Mouse (Mus musculus) brain, adult 2 months (tissue): Measurements from ENCODE around the gene Jsrp1.
A peak's percentile ranks its signal among the peaks of the same experiment; 100 is the strongest.
"Not testable (repeated sequence)": the region's sequence is repeated elsewhere in the genome, so short reads cannot be mapped to it uniquely, and the experiment has no call there.

Experiments
- DNase-seq: peaks from one replicate; pipeline ENCODE4 v3.0.0; 2011; ENCODE audit warnings: low read depth, low spot score

The Jsrp1 gene

DNA sequence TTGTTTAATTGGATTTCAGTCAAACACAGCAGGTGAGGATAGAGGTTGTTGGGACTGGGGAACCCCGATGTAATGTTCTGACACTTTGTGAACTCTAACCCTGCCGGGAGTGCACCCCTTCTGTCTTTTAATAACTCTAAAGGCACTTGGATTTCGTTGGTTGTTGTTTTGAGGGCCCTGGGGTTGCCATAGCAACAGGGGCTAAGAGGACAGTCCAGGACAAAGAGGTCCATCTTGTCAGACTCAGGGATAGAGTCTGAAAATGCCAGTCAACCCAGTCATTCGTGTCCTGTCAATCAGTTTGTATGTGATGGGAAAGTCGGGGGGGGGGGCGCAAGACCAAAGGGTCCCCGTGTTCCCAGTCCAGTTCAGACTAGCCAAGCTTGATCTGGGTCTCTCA, 19.5 kb upstream of the Jsrp1 start:
- DNase-seq: no peak

DNA sequence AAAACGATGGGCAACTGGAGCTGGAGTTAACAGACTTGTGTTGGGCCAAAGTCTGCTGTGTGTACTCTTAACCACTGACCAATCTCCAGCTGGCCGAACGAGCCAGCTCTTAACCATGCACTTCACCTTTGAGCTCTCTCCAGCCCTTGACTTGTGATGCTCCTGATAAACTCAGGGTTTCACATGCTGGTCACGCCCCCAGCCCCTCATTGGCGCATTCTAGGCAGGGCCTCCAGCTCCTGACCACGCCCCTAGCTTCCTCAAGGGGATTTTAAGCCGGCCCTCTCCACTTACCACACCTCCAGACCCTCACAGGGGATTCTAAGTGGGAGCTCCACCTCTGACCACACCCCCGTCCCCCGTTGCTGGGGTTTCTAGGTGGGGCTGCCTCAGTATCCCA, 17.8 kb upstream of the Jsrp1 start:
- DNase-seq: no peak

DNA sequence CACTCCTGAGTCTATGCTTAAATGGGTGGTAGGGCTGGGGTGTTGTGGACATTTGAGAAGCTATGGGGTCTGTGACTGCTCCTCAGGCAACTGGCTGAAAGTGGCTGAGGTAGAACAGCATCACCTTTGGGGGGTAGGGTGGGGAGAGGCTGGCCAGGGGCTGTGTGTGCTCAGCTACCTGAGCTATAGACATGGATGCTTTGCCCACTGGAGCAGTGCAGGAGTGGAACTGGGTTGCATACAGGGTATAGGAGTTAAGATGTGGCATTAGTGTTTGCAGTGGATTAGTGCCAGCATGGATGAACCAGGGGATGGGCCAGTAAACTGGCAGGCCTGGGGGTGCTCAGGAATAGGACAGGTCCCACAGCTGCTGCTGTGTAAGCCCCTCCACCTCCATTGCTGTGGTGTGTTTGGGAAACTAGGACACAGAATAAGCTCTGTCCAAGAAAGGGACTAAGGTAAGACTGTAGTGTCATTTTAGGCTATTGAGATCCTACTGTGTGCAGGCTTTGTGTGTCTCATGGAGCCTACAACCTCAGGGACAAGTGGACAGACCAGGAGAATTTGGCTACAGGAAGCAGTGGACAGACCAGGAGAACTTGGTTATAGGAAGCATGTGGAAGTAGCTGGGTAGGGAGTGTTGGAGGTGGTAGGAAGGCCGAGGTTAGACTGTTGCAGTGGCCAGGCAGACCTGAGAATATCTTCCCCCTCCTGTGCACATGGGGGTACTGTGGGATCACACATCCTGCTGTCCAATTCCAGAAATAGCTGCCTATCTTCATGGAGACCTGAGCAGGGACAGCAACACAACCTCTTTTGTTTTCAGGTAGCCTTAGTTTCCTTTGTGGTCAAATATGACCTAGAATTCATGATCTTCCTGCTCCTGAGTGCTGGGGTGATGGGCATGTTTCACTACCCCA, 16.3 kb upstream of the Jsrp1 start:
- no peak for DNase-seq

DNA sequence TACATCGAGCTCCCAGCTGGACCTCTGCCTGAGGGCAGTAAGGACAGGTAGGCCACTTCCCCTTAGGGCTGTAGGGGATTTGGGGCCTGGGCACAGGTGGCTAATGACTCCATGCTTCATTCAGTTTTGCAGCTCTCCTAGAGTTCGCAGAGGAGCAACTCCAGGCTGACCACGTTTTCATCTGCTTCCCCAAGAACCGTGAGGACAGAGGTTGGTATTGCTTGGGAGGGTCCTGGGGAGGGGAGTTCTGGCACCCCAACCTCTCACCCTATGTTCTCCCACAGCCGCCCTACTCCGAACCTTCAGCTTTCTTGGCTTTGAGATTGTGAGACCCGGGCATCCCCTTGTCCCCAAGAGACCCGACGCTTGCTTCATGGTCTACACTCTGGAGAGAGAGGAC, 15.3 kb upstream of the Jsrp1 start:
- not testable (repeated sequence) for DNase-seq

DNA sequence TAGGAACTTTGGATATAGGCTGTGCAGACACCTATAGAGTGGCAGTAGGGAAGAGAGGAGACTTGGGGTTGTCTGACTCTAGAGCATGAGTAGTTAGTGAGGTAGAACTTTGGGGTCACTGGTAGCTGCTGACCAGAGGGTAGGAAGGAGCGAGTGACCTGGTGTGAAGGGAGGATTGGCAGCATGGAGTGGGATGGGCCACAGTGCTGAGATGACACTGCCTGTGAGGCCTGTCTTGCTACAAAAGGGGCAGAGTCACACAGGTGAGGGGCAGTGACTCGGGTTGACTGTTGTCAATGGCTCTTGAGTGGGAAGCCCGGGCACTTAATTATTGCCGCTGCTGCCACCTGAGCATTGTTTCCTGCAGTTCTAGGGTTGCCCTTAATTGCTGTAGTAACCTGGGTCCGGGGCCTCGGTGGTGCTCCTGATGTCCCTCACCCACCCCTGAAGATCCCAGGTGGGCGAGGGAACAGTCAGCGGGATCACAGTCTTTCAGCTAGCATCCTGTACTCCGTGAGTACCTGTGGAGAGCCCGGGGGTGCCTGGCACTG, 14.6 kb upstream of the Jsrp1 start:
- no peak for DNase-seq

DNA sequence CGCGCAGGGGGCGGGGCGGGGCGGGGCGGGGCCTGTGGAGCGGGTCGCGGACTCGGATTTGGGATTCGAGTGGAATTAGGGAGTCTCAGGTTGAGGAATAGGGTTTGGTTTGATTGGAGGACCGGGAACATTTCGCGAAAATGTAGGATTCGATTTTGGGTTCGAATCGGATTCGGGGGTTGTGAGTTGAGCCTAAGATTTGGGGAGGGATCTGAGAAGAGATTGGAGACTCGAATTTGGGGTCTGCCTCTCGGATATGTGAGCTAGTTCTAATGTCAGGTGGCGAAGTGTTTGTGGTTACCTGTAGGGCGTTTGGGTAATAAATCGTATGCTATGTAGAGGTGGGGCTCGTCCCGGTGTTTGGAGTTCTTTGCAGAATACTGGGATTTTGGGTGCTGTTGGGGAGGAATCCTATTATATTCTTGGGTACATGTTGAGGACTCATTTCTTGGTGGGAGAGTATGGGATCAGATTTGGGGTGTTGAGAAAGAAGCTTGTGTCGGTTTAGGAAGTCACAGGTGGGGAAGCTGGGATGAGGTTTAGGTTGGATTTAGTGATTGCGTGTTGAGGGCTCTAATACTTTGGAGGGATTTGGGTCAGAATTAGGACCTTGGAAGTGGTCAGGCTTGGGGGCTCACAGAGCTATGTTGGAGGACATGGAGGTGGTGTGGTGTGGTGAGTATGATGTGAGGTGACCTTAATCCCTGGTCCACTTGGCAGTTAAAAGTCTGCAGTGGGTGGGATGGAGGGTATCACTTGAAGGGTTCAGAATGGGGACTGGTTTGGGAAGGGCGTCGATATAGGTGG, 14.0 kb upstream of the Jsrp1 start:
- DNase-seq: no peak

DNA sequence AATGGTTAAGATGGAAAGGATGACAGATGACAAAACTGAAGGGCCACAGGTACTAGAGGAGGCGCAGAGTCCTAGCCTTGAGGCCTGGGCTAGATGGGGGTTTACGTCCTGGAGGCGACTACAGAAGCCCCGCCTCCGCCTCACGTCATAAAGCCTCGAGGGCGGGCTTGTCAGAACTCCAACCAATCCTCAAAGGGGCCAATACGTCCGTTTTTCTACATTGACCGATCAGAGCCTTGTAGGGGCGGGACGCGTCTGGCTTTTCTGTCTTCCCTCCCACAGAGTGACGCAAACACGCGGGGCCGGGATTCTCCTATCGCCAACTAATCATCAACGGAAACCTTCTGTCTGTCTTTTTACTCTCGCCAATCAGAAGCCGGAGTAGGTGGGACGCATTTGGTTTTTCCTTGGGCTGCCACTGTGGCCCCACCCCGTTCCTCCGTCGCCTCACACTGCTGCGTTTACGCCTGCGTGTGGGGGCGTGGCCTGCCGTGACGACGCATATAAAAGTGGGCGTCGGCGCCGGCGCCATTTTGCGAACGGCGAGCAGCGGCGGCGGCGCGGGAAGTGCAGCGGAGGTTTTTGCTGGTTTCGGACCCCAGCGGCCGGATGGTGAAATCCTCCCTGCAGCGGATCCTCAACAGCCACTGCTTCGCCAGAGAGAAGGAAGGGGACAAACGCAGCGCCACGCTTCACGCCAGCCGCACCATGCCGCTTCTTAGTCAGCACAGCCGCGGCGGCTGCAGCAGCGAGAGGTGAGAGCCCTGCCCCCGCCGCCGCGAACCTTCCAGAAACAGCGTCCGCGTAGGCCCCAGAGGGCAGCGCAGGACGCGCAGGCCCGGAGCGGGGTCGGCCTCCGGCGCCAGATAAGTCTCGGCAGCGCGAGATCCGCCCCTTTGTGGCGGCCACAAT, 13.1 kb upstream of the Jsrp1 start, which contains the start of gene Oaz1:
Gene Oaz1, plus strand, starts transcription at position 506 of the 912 bp plus-strand sequence.
- peak; percentile 100 for DNase-seq

DNA sequence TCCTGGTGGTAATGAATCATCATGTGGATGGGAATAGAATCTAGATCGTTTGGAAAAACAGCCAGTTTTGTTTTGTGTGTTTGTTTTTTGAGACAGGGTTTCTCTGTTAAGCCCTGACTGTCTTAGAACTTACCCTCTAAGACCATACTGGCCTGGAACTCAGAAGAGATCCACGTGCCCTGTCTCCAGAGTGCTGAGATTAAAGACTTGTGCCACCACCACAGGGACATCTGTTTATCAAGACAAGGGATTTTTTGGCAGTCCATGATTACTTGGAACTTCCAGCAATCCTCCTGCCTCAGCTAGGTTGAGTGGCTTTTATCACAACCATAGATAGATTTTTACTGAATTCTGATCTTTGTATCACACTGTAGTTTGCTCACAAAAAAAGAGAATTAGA, 11.5 kb upstream of the Jsrp1 start:
- DNase-seq: no peak

DNA sequence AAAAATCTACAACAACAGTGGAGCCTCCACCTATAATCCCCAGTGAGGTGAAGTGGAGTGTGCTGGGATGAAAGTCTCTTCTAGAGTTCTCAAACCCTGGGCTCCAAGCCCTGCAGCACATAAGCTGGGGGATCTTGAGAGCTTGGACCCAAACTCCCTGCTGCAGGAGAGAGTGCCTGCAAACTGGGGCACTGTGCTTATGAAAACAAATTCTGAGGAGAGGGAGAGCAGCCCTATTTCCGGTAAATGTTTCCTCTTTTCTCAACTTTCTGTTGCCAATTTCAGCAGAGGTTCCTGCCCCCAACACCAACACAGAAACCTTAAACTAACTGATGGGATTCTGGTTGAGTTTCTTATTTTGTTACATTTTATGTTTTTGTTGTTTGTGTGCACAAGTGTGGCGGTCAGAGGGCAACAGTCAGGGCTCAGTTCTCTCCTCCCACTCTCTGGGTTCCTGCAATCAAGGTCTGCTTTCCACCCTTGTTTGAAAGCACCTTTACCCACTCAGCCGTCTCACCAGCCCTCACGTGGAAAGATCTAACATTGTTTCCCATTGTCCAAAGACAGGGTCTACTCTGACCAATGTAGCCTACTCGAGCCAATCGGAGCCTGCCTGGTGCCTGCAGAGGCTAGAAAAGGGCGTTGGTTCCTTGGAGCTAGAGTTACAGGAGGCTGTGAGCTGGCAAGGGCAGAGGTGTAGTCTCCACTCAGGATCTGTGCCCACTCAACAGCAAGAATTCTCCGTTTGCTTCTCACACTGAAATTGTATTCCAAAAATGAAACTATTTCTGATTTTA, 10.7 kb upstream of the Jsrp1 start:
- DNase-seq: no peak

DNA sequence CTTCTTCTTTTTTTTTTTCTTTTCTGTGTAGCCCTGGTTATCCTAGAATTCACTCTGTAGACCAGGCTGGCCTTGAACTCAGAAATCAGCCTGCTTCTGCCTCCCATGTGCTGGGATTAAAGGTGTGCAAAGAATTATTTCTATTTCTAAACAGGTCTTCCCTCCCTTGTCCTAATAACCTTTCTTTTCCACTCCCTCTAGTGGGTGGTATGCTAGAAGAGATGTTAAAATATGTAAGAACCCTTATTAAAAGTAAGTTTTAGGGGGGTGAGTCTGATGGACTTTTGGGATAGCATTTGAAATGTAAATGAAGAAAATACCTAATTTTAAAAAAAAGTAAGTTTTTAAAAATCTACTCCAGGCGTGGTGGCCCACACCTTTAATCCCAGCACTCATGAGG, 10.0 kb upstream of the Jsrp1 start:
- DNase-seq: no peak

DNA sequence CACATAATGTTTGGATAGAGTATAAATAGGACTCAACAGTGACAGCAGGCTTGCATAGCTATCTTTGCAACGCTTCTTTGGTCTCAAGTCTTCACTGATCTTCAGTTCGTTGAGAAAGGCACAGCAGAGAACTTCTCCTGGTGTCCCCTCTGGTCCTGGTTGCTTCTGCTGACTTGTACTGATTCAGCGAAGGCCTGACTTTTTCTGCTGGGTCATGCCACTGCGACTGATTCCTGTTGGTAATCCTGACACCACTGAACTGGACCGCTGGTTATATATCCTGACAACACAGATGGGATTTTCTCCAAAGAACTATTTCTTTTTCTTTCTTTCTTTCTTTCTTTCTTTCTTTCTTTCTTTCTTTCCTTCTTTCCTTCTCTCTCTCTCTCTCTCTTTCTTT, 9.2 kb upstream of the Jsrp1 start:
- DNase-seq: no peak

DNA sequence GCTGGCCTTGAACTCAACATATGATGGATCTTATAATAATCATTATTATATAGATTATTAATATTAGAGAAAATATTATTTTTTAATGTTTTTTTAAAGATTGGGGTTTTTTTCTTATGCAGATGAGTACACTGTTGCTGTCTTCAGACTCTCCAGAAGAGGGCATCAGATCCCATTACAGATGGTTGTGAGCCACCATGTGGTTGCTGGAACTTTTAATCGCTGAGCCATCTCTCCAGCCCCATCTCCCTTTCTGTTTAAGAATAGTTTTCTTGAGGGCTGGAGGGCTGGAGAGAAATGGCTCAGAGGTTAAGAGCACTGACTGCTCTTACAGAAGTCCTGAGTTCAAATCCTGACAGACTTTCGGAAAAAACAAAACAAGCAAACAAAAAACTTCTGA, 8.7 kb upstream of the Jsrp1 start:
- no peak for DNase-seq

DNA sequence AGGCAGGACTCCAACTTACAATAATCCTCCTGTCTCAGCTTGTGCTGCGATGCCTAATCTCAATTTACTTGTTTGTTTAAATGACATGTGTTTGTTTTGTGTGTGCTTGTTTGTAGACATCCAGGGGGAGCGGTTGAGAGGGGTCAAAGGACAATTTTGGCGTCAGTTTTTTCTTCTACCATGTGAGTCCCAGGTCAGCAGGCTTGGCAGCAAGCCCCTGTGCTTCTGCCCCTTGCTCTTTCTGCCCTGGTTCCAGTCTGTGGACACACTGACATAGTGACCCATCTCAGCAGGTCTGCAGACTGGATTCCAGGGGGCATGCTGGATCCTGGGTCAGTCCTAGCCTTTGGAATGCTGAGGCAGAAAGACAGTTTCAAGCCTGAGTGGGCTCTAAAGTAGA, 6.1 kb upstream of the Jsrp1 start:
- DNase-seq: no peak

DNA sequence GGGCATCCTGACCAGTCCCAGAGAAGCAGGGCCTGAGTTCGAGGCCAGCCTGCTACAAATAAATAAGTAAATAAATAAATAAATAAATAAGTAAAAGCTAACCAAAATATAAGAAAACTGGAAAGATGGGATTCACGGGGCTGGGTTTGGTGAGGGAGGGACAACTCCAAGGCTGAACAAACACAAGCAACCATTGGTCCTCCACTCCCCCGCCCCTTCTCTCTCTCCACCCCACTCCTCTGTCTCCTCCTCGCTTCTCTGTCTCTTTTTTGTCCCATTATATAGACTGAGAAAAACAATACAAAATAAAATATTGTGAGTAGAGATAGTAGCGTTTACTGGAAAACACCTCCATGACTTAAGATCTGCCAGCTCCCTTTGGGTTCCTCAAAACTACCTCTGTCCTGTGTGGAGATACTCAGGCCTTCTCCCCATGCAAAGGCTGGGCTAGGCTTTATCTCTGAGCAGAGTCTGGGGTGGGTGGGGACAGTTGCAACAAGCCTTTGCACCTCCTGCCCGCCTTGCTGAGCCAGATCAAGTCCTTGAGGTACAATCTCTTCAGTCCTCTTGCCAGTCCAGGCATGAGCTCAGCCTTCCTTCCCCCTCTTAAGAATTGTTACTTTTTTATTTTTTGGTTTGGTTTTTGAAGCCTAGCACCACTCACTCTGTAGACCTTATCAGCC, 5.4 kb upstream of the Jsrp1 start:
- DNase-seq: no peak

DNA sequence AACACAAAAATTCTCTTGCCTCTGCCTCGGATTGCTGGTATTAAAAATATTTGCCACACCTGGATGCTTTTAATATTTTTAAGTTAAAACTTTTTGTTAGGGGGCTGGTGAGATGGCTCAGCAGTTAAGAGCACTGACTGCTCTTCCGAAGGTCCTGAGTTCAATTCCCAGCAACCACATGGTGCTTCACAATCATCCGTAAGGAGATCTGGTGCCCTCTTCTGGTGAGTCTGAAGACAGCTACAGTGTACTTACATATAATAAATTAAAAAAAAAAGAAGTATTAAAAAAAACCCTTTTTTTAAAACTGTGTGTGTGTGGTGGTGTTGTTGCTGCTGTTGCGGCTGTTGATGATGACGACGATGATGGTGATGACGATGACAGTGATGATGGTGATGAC, 4.7 kb upstream of the Jsrp1 start:
- not testable (repeated sequence) for DNase-seq

DNA sequence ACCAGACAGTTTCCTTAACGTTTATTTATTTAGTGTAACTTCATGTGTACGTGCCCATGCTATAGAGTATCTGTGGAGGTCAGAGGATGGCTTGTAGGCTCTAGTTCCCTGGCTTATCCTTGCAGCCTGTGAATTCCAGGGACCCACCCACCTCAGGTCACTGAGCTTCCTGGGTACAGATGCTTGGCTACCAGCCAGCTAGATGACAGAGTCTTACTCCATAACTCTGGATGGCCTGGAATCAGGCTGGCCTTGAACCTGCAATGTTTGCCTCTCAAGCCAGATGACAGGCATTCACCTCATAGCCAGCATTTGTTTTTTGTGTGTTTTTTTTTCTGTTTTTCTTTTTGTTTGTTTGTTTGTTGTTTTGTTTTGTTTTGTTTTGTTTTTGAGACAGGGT, 3.9 kb upstream of the Jsrp1 start:
- no peak for DNase-seq

DNA sequence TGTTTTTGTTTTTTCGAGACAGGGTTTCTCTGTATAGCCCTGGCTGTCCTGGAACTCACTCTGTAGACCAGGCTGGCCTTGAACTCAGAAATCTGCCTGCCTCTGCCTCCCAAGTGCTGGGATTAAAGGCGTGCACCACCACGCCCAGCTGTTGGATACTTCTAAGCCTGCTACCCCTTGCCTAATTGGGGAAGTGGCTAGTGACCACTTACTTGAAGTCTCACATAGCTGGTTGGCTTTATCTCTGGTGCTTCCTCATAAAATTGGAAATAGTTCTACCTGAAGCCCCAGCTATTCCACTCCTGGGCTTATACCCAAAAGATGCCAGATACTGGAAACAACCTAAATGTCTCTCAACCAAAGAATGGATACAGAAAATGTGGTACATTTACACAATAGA, 3.0 kb upstream of the Jsrp1 start:
- not testable (repeated sequence) for DNase-seq

DNA sequence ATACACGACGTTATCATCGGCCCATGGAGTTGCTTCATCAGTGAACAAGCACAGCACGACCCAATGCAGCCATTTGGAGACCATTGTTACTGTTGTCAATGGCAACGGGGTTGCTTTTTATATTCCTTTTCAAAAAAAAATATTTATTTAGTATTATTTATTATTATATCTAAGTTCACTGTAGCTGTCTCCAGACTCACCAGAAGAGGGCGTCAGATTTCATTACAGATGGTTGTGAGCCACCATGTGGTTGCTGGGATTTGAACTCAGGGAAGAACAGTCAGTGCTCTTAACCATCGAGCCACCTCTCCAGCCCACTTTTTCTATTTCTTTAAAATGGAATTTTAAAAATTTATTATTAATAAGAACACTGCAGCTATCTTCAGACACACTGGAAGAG, 1.5 kb upstream of the Jsrp1 start:
- no peak for DNase-seq

DNA sequence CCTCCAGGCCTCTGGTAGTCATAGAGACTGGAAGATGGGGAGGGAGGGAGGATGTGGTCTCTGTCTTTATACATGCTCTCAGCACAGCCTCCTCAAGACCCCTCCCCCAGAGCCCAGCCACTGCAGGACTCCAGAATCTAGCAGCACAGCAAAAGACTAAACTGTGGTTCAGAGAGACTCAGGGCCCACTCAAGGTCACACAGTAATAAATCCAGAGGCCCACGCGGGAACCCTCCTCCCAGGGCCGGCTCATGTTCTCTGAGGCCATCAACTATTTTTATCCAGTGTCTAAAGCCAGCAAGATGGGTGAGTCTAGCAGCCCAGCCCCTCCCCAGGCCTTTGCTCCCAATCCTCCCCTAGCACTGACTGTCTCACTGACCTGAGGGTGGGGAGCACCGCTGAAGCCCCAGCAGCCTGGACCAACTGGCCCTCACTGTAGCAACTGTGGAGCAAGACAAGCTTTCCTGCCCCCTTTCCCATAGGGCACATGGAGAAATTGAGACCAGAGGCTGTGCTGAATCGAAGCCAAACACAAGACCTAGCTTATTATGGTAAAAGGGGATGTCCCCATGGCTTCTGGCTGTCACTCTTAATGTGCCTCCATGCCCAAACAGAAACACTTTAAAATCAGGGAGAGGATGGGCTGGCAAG, 782 bp downstream of the Jsrp1 start:
- no peak for DNase-seq

DNA sequence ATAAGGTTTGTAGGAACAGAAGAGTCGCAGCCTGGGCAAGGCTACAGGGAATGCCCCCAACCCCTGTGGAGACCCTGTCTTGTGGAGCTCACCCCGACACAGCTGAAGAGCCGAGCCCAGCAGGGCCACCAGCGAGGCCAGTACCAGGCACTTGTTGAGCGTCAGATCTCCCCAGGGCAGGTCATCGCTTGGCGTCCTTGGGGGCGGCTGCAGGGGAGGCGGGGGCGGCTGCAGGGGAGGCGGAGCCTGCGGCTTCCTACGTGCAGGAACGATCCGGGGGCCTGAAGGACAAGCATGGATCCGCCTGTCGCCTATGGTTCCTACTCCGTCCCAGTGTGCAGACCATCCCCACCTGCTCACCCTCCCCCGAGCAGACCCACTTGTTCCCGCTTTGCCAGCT, 3.2 kb downstream of the Jsrp1 start:
- DNase-seq: no peak
